Mouse (Mus musculus) testis, adult 2 months (tissue): ENCODE measurements at regions not wholly inside any gene's neighbourhood (a gene's known extent, or its start where the extent isn't known, plus 50 kb on each side); places are given as distances from the start of the nearest gene placed in this dataset.

Source experiments
- CTCF ChIP-seq: fragments of 200-500 bp; IDR thresholded peaks from 2 replicates; pipeline ENCODE4 v1.5.1; 2012; ENCODE audit warnings: low read depth, mild to moderate bottlenecking, inconsistent platforms, low read length, moderate library complexity; ENCODE audit not compliant: control insufficient read depth, insufficient read depth, insufficient replicate concordance
- POLR2A ChIP-seq: fragments of 200-500 bp; IDR thresholded peaks from 2 replicates; pipeline ENCODE4 v1.6.1; 2012; ENCODE audit warnings: low read depth, mild to moderate bottlenecking, inconsistent platforms, low read length, moderate library complexity; ENCODE audit not compliant: control insufficient read depth

GRCm38 (mm10) chr2:171662571-171662970, 380.7 kb downstream of the Cbln4 start:
- TF ChIP-seq POLR2A (no peak), CTCF (no peak)
